21 mouse cellular contexts compared by ENCODE assay signal in genomic region chr19:12001686-12002085, GRCm38 (mm10). TPM values are rescaled to one million over a fixed set of nuclear protein-coding genes. Genes with fewer than 3 reads are reported as not detected.
DNase-seq lines count a peak whose midpoint lies in the region; ATAC-seq lines count a peak whose summit lies in the region.
"Had no signal": no experiment of that assay in that cellular context is flagged by ENCODE, and none has a peak within 500 bp of the region (broad histone marks: within the 10 kb centered on the region; RNA-seq: fewer than 3 reads in every experiment).

No protein-coding gene starts in this region.

- WGBS in intestine, embryonic 14.5 days: 27% methylated on average over 3 of the region's 3 CpGs
- 28% methylated on average over 3 of the region's 3 CpGs for WGBS in intestine, embryonic 15.5 days
- WGBS in limb, embryonic 10.5 days: 22% methylated on average over 3 of the region's 3 CpGs

- peak overlapping the region; percentile 42; the same call in 1 of the 2 replicates for H3K4me2 ChIP-seq in intestine, embryonic 14.5 days (ENCODE audit: low read length)
- H3K4me2 ChIP-seq in intestine, embryonic 15.5 days (replicated peaks): no peak overlapping the region

- peak overlapping the region; percentile 7 for H3K4me3 ChIP-seq in erythroblast, embryonic 14.5 days (replicated peaks)
- H3K4me3 ChIP-seq in intestine, embryonic 14.5 days (ENCODE audit: low read depth, low read length): peak overlapping the region; percentile 13; the same call in 1 of the 2 replicates
- no peak overlapping the region for H3K4me3 ChIP-seq in intestine, embryonic 15.5 days (replicated peaks)
- 0 out of 2 replicates have a peak overlapping the region, but pooled peaks have one; percentile 35 for H3K4me3 ChIP-seq in limb, embryonic 10.5 days

- H3K9ac ChIP-seq in intestine, embryonic 14.5 days (ENCODE audit: low read length): no peak overlapping the region
- H3K9ac ChIP-seq in intestine, embryonic 15.5 days: no peak overlapping the region
- H3K9ac ChIP-seq: embryonic facial prominence, embryonic 12.5 days; forebrain, embryonic 13.5 days; hindbrain, embryonic 12.5 days; lung, embryonic 15.5 days had no signal

- H3K36me3 ChIP-seq in erythroblast, embryonic 14.5 days (ENCODE audit: control insufficient read depth): no peaks in the 10 kb centered on the region
- H3K36me3 ChIP-seq in intestine, embryonic 14.5 days (ENCODE audit: control insufficient read depth, insufficient read depth, low read length): no peaks in the 10 kb centered on the region
- no peaks in the 10 kb centered on the region for H3K36me3 ChIP-seq in intestine, embryonic 15.5 days
- no peaks in the 10 kb centered on the region for H3K36me3 ChIP-seq in limb, embryonic 10.5 days
- H3K36me3 ChIP-seq: embryonic facial prominence, embryonic 12.5 days; hindbrain, embryonic 12.5 days; lung, embryonic 15.5 days had no signal

- no peak for DNase-seq in intestine, embryonic 14.5 days (ENCODE audit: low spot score)
- peak; percentile 29 for DNase-seq in 416B (ENCODE audit: low read depth)
- no peak for DNase-seq in limb, embryonic 10.5 days (ENCODE audit: low spot score)
- no peak for DNase-seq in urinary bladder, adult 2 months (ENCODE audit: low spot score)
- no peak for DNase-seq in thymus, postnatal 10 days (ENCODE audit: low spot score in 2 of 2)

- ATAC-seq in erythroblast, adult 5-6 weeks (replicated peaks; ENCODE audit: low FRiP score, poor library complexity, severe bottlenecking): no peak
- ATAC-seq in intestine, embryonic 14.5 days (replicated peaks; ENCODE audit: low FRiP score, low TSS enrichment, low read depth): no peak
- ATAC-seq in intestine, embryonic 15.5 days: no peak

- no peak overlapping the region for H3K27ac ChIP-seq in intestine, embryonic 14.5 days (ENCODE audit: low read depth)
- no peak overlapping the region for H3K27ac ChIP-seq in intestine, embryonic 15.5 days
- no peak overlapping the region for H3K27ac ChIP-seq in limb, embryonic 10.5 days
- H3K27ac ChIP-seq: forebrain, embryonic 13.5 days; hindbrain, embryonic 12.5 days; lung, embryonic 15.5 days had no signal

- peaks cover 41% of the 10 kb centered on the region for H3K4me1 ChIP-seq in erythroblast, embryonic 14.5 days (ENCODE audit: control insufficient read depth)
- peaks cover 6% of the 10 kb centered on the region for H3K4me1 ChIP-seq in intestine, embryonic 14.5 days (replicated peaks; ENCODE audit: control insufficient read depth, insufficient read depth, low read length)
- peaks cover 5% of the 10 kb centered on the region; the same call in 1 of the 2 replicates for H3K4me1 ChIP-seq in intestine, embryonic 15.5 days (replicated peaks)
- peaks cover 15% of the 10 kb centered on the region for H3K4me1 ChIP-seq in limb, embryonic 10.5 days

- no peaks in the 10 kb centered on the region; the same call in 1 of the 2 replicates for H3K27me3 ChIP-seq in erythroblast, embryonic 14.5 days (ENCODE audit: control insufficient read depth)
- no peaks in the 10 kb centered on the region for H3K27me3 ChIP-seq in intestine, embryonic 14.5 days (replicated peaks; ENCODE audit: control insufficient read depth, insufficient read depth, low read length)
- no peaks in the 10 kb centered on the region for H3K27me3 ChIP-seq in intestine, embryonic 15.5 days (replicated peaks)
- H3K27me3 ChIP-seq in limb, embryonic 10.5 days (ENCODE audit: low read depth, poor library complexity, severe bottlenecking): no peaks in the 10 kb centered on the region
- H3K27me3 ChIP-seq: embryonic facial prominence, embryonic 12.5 days; forebrain, embryonic 13.5 days; hindbrain, embryonic 12.5 days; lung, embryonic 15.5 days had no signal

- no peaks in the 10 kb centered on the region for H3K9me3 ChIP-seq in erythroblast, embryonic 14.5 days (ENCODE audit: control insufficient read depth, low read length)
- H3K9me3 ChIP-seq in intestine, embryonic 14.5 days (ENCODE audit: control insufficient read depth, low read length): no peaks in the 10 kb centered on the region
- H3K9me3 ChIP-seq in intestine, embryonic 15.5 days: no peaks in the 10 kb centered on the region
- no peaks in the 10 kb centered on the region for H3K9me3 ChIP-seq in limb, embryonic 10.5 days (replicated peaks)
- H3K9me3 ChIP-seq: embryonic facial prominence, embryonic 12.5 days; forebrain, embryonic 13.5 days; hindbrain, embryonic 12.5 days; lung, embryonic 15.5 days had no signal

RNA-seq across cellular contexts. Expression of gene Osbp, which starts 35.9 kb away (rescaled TPM):
- 0.53 and 0.59 TPM in 2 replicates for polyA plus RNA-seq in erythroblast, embryonic 14.5 days (2012)
- 7.1 and 10.6 TPM in 2 replicates for total RNA-seq in erythroblast, adult 5-6 weeks (2015; ENCODE audit: low replicate concordance)
- 12.7 and 14.8 TPM in 2 replicates for total RNA-seq in erythroblast, adult 5-6 weeks (2017; ENCODE audit: low replicate concordance)
- polyA plus RNA-seq in intestine, embryonic 14.5 days (2014; fragmentation: Nextera tagmentation; extraction: Ambion mirVana): 8.8 and 9.0 TPM in 2 replicates
- 4.2 and 4.4 TPM in 2 replicates for polyA plus RNA-seq in intestine, embryonic 15.5 days (2015; fragmentation: Nextera tagmentation; extraction: Ambion mirVana)
- 3.3 and 3.4 TPM in 2 replicates for polyA plus RNA-seq in limb, embryonic 10.5 days (2016; fragmentation: Nextera tagmentation; extraction: Ambion mirVana)
- polyA plus RNA-seq in urinary bladder, adult 2 months (2012; rRNA removed): 33.2 and 35.0 TPM in 2 replicates

RNA-seq across cellular contexts. Expression of gene Olfr1423, which starts 39.4 kb away (rescaled TPM):
- not detected in 2 replicates for polyA plus RNA-seq in erythroblast, embryonic 14.5 days (2012)
- not detected in 2 replicates for total RNA-seq in erythroblast, adult 5-6 weeks (2015; ENCODE audit: low replicate concordance)
- total RNA-seq in erythroblast, adult 5-6 weeks (2017; ENCODE audit: low replicate concordance): not detected in 2 replicates
- not detected in 2 replicates for polyA plus RNA-seq in intestine, embryonic 14.5 days (2014; fragmentation: Nextera tagmentation; extraction: Ambion mirVana)
- polyA plus RNA-seq in intestine, embryonic 15.5 days (2015; fragmentation: Nextera tagmentation; extraction: Ambion mirVana): not detected in 2 replicates
- polyA plus RNA-seq in limb, embryonic 10.5 days (2016; fragmentation: Nextera tagmentation; extraction: Ambion mirVana): 0.05 and 0.06 TPM in 2 replicates
- polyA plus RNA-seq in urinary bladder, adult 2 months (2012; rRNA removed): not detected in 2 replicates
- total RNA-seq: adrenal gland, postnatal 14 days; layer of hippocampus, adult 8-10 months; left cerebral cortex, adult 18-20 months; megakaryocyte, adult 5-6 weeks had no signal
- polyA plus RNA-seq: embryonic facial prominence, embryonic 12.5 days; forebrain, embryonic 13.5 days; gonadal fat pad, adult 2 months; heart, embryonic 16.5 days; limb, embryonic 11.5 days; lung, embryonic 15.5 days; midbrain, embryonic 16.5 days; testis, adult 2 months had no signal
